Mouse (Mus musculus): ENCODE measurements around the gene Ddrgk1. TPM values are rescaled to one million over a fixed set of nuclear protein-coding genes. Genes with fewer than 3 reads are reported as not detected.

Ddrgk1 gene
- total and polyA plus RNA-seq, 3 experiments: 51.7 to 93.1 (median 77.9) TPM

- DNase-seq (ENCODE audit: extremely low read depth): no peak
- Histone ChIP-seq H3K9me3 (replicated peaks; ENCODE audit: low read length) (no peaks in the 10 kb centered on the region), H3K79me2 (replicated peaks; ENCODE audit: control insufficient read depth, extremely low read depth, insufficient read depth, poor library complexity, severe bottlenecking) (no peaks in the 10 kb centered on the region), H3K4me2 (ENCODE audit: insufficient read depth, low read depth, poor library complexity, severe bottlenecking) (no peak overlapping the region), H3K27ac (ENCODE audit: insufficient read depth, low read depth) (no peak overlapping the region), H3K27me3 (replicated peaks) (no peaks in the 10 kb centered on the region), H3K36me3 (replicated peaks in 1 of 2; ENCODE audit: control insufficient read depth in 1 of 2, insufficient read depth in 1 of 2, low read length in 1 of 2) (peaks cover 71 to 96% of the 10 kb centered on the region in 2 experiments), H3K4me1 (ENCODE audit: control insufficient read depth in 1 of 2, insufficient read depth in 2 of 2) (peaks cover 0 to 14% of the 10 kb centered on the region in 2 experiments; a peak in 2 of 4 replicates), H3K9ac (ENCODE audit: insufficient read depth, low read depth) (no peak overlapping the region), H3K4me3 (replicated peaks in 1 of 3; ENCODE audit: low read depth in 2 of 3, low read length in 2 of 3, poor library complexity in 1 of 3) (no peak overlapping the region)
- dilution Hi-C loops (cut with MboI; ENCODE audit: extremely low pct_ligation_motif_present, extremely low pct_unique_long_range_greater_than_20kb, low sequenced_read_pairs) (no loop called here), in situ Hi-C loops (cut with MboI; ENCODE audit: low pct_ligation_motif_present, low pct_unique_long_range_greater_than_20kb, low sequenced_read_pairs) (no loop called here)
- TF ChIP-seq MYC (IDR thresholded peaks at IDR 0.05; ENCODE audit: low read depth, low read length) (no peak), ELF1 (IDR thresholded peaks at IDR 0.05; ENCODE audit: low read depth, low read length) (no peak), NRF1 (IDR thresholded peaks at IDR 0.05; ENCODE audit: low read depth, low read length) (no peak)
These were observed 6.9 kb downstream of the Ddrgk1 start for GRCm38 (mm10) chr2:130657541-130657940.

GRCm38 (mm10) chr2:130656536-130656935 is 7.9 kb downstream of the Ddrgk1 start:
- peaks cover 0 to 4% of the 10 kb centered on the region in 2 experiments; a peak in 2 of 4 replicates for H3K4me1 ChIP-seq (ENCODE audit: control insufficient read depth in 1 of 2, insufficient read depth in 2 of 2)
- no peak overlapping the region for H3K9ac ChIP-seq (ENCODE audit: insufficient read depth, low read depth)
- H3K27me3 ChIP-seq (replicated peaks): no peaks in the 10 kb centered on the region
- peaks cover 67 to 93% of the 10 kb centered on the region in 2 experiments for H3K36me3 ChIP-seq (replicated peaks in 1 of 2; ENCODE audit: control insufficient read depth in 1 of 2, insufficient read depth in 1 of 2, low read length in 1 of 2)
- H3K4me2 ChIP-seq (ENCODE audit: insufficient read depth, low read depth, poor library complexity, severe bottlenecking): no peak overlapping the region
- H3K9me3 ChIP-seq (replicated peaks; ENCODE audit: low read length): no peaks in the 10 kb centered on the region
- in situ Hi-C loops (cut with MboI; ENCODE audit: low pct_ligation_motif_present, low pct_unique_long_range_greater_than_20kb, low sequenced_read_pairs) (no loop called here), dilution Hi-C loops (cut with MboI; ENCODE audit: extremely low pct_ligation_motif_present, extremely low pct_unique_long_range_greater_than_20kb, low sequenced_read_pairs) (no loop called here)
- no peak overlapping the region for H3K27ac ChIP-seq (ENCODE audit: insufficient read depth, low read depth)
- no peaks in the 10 kb centered on the region for H3K79me2 ChIP-seq (replicated peaks; ENCODE audit: control insufficient read depth, extremely low read depth, insufficient read depth, poor library complexity, severe bottlenecking)
- TF ChIP-seq CHD1 (IDR thresholded peaks at IDR 0.05; ENCODE audit: low read depth, low read length): no peak
- no peak for TF ChIP-seq ZC3H11A (IDR thresholded peaks at IDR 0.05; ENCODE audit: low read depth, low read length)
- TF ChIP-seq MAX (IDR thresholded peaks at IDR 0.05; ENCODE audit: low read length): no peak
- no peak for TF ChIP-seq SMC3 (IDR thresholded peaks at IDR 0.05; ENCODE audit: low read depth, low read length)
- TF ChIP-seq ETS1 (conservative IDR thresholded peaks at IDR 0.05; ENCODE audit: low read depth, low read length): no peak
- TF ChIP-seq PAX5 (IDR thresholded peaks at IDR 0.05; ENCODE audit: low read length): no peak
- H3K4me3 ChIP-seq (replicated peaks in 1 of 3; ENCODE audit: low read depth in 2 of 3, low read length in 2 of 3, poor library complexity in 1 of 3): no peak overlapping the region
- DNase-seq (ENCODE audit: extremely low read depth): no peak

GRCm38 (mm10) chr2:130655660-130656339 is 8.7 kb downstream of the Ddrgk1 start:
- Histone ChIP-seq H3K27me3 (replicated peaks) (no peaks in the 10 kb centered on the region), H3K27ac (ENCODE audit: insufficient read depth, low read depth) (no peak overlapping the region), H3K4me1 (ENCODE audit: control insufficient read depth in 1 of 2, insufficient read depth in 2 of 2) (no peaks in the 10 kb centered on the region), H3K4me3 (replicated peaks in 1 of 3; ENCODE audit: low read depth in 2 of 3, low read length in 2 of 3, poor library complexity in 1 of 3) (no peak overlapping the region), H3K9ac (ENCODE audit: insufficient read depth, low read depth) (no peak overlapping the region), H3K36me3 (replicated peaks in 1 of 2; ENCODE audit: control insufficient read depth in 1 of 2, insufficient read depth in 1 of 2, low read length in 1 of 2) (peaks cover 60 to 93% of the 10 kb centered on the region in 2 experiments), H3K9me3 (replicated peaks; ENCODE audit: low read length) (no peaks in the 10 kb centered on the region), H3K4me2 (ENCODE audit: insufficient read depth, low read depth, poor library complexity, severe bottlenecking) (no peak overlapping the region), H3K79me2 (replicated peaks; ENCODE audit: control insufficient read depth, extremely low read depth, insufficient read depth, poor library complexity, severe bottlenecking) (no peaks in the 10 kb centered on the region)
- TF ChIP-seq MXI1 (IDR thresholded peaks at IDR 0.05; ENCODE audit: low read depth, low read length): no peak
- TF ChIP-seq RCOR1 (conservative IDR thresholded peaks at IDR 0.05; ENCODE audit: low read depth, low read length): no peak
- TF ChIP-seq MAFK (IDR thresholded peaks at IDR 0.05; ENCODE audit: insufficient replicate concordance, low read length): no peak
- TF ChIP-seq MEF2A (IDR thresholded peaks at IDR 0.05; ENCODE audit: borderline replicate concordance, low read depth, low read length): no peak
- no peak for TF ChIP-seq MYC (IDR thresholded peaks at IDR 0.05; ENCODE audit: low read depth, low read length)
- no peak for TF ChIP-seq USF2 (conservative IDR thresholded peaks at IDR 0.05; ENCODE audit: low read depth, low read length)
- no peak for TF ChIP-seq MAX (IDR thresholded peaks at IDR 0.05; ENCODE audit: low read length)
- TF ChIP-seq CTCF (conservative IDR thresholded peaks at IDR 0.05 in 1 of 2, IDR thresholded peaks at IDR 0.05 in 1 of 2; ENCODE audit: low read depth in 2 of 2, low read length in 2 of 2): no peak
- TF ChIP-seq MAZ (IDR thresholded peaks at IDR 0.05; ENCODE audit: low read depth, low read length): no peak
- TF ChIP-seq ZNF384 (IDR thresholded peaks at IDR 0.05; ENCODE audit: low read depth, low read length): no peak
- no peak for TF ChIP-seq E2F4 (IDR thresholded peaks at IDR 0.05; ENCODE audit: insufficient replicate concordance, low read depth, low read length)
- TF ChIP-seq RAD21 (IDR thresholded peaks at IDR 0.05; ENCODE audit: low read depth, low read length): no peak
- no peak for TF ChIP-seq POLR2A (IDR thresholded peaks at IDR 0.05; ENCODE audit: low read depth, low read length)
- in situ Hi-C loops (cut with MboI; ENCODE audit: low pct_ligation_motif_present, low pct_unique_long_range_greater_than_20kb, low sequenced_read_pairs): no loop called here
- no peak for DNase-seq (ENCODE audit: extremely low read depth)
- dilution Hi-C loops (cut with MboI; ENCODE audit: extremely low pct_ligation_motif_present, extremely low pct_unique_long_range_greater_than_20kb, low sequenced_read_pairs): no loop called here
